Mouse (Mus musculus): ENCODE data around the gene Scd4.

Gene Scd4

GRCm38 (mm10) chr19:44372969-44373368, 40.1 kb downstream of the Scd4 start:
- ChIA-PET POLR2A (interaction anchor here in 2 of 4 experiments (0.6 kb wide), 2 partner anchors 112 to 552 kb away, joined by 7 read pairs; no protein-coding TSS in a partner anchor), CTCF (interaction anchor here in 3 of 4 experiments (0.5 to 4.4 kb wide), 5 partner anchors 47 to 211 kb away, joined by 3 to 22 read pairs (median 6); no protein-coding TSS in a partner anchor)

- POLR2A ChIA-PET, result interaction anchor here in 3 of 4 experiments (1.0 to 7.1 kb wide), 5 partner anchors 10 to 22 kb away, joined by 3 to 32 read pairs (median 5); no protein-coding TSS in a partner anchor
- CTCF ChIA-PET, result interaction anchor here in 2 of 4 experiments (0.6 to 4.4 kb wide), 4 partner anchors 10 to 212 kb away, joined by 3 to 22 read pairs (median 4); no protein-coding TSS in a partner anchor
Observed at GRCm38 (mm10) chr19:44376511-44376951, 43.6 kb downstream of the Scd4 start.

- ChIA-PET POLR2A (interaction anchor here in 3 of 4 experiments (0.7 to 7.1 kb wide), 6 partner anchors 11 to 94 kb away, joined by 3 to 32 read pairs (median 11); partner anchors contain the start of gene Scd1 (in 1 of the 3)), CTCF (interaction anchor here in 2 of 4 experiments (0.5 to 2.1 kb wide), 7 partner anchors 8 to 640 kb away, joined by 3 to 10 read pairs (median 4); no protein-coding TSS in a partner anchor)
Observed at GRCm38 (mm10) chr19:44377629-44378375, 44.9 kb downstream of the Scd4 start.

GRCm38 (mm10) chr19:44379090-44379489, 46.2 kb downstream of the Scd4 start:
- ChIA-PET CTCF (interaction anchor here in 2 of 4 experiments (0.6 to 2.1 kb wide), 2 partner anchors 29 to 40 kb away, joined by 5 to 10 read pairs; no protein-coding TSS in a partner anchor), POLR2A (interaction anchor here in 3 of 4 experiments (1.8 to 7.1 kb wide), 4 partner anchors 9 to 29 kb away, joined by 8 to 32 read pairs (median 18); partner anchors contain the start of gene Scd1 (in 1 of the 3))

- POLR2A ChIA-PET, result interaction anchor here in 2 of 4 experiments (0.7 to 7.1 kb wide), 2 partner anchors 9 to 752 kb away, joined by 3 to 32 read pairs; no protein-coding TSS in a partner anchor
- CTCF ChIA-PET, result no interaction called here
Observed at GRCm38 (mm10) chr19:44380065-44380464, 47.2 kb downstream of the Scd4 start.

GRCm38 (mm10) chr19:44382682-44383321, 49.9 kb downstream of the Scd4 start:
- POLR2A ChIA-PET, result no interaction called here
- CTCF ChIA-PET, result interaction anchor here in 1 of 4 experiments (0.6 kb wide), 1 partner anchor 72 kb away, joined by 3 read pairs; no protein-coding TSS in a partner anchor

- CTCF ChIA-PET, result interaction anchor here in 3 of 4 experiments (0.6 to 1.2 kb wide), 6 partner anchors 9 to 657 kb away, joined by 3 to 4 read pairs (median 3); no protein-coding TSS in a partner anchor
Observed at GRCm38 (mm10) chr19:44385887-44386498, 53.1 kb downstream of the Scd4 start.

GRCm38 (mm10) chr19:44387089-44387671, 54.3 kb downstream of the Scd4 start:
- ChIA-PET CTCF (interaction anchor here in 1 of 4 experiments (1.0 kb wide), 1 partner anchor 9 kb away, joined by 3 read pairs; no protein-coding TSS in a partner anchor), POLR2A (interaction anchor here in 3 of 4 experiments (0.6 to 1.5 kb wide), 8 partner anchors 10 to 103 kb away, joined by 3 to 6 read pairs (median 4); partner anchors contain the start of gene Scd1 (in 1 of the 3))

More at GRCm38 (mm10) chr19:44385887-44386498, 53.1 kb downstream of the Scd4 start:
- POLR2A ChIA-PET, result interaction anchor here in 3 of 4 experiments (0.6 to 1.8 kb wide), 13 partner anchors 9 to 711 kb away, joined by 3 to 6 read pairs (median 3); partner anchors contain the start of gene Scd1 (in 1 of the 3)

- CTCF ChIA-PET, result interaction anchor here in 3 of 4 experiments (0.6 to 2.3 kb wide), 13 partner anchors 9 to 226 kb away, joined by 3 to 17 read pairs (median 4); partner anchors contain the start of gene Scd1 (in 1 of the 3)
Observed at GRCm38 (mm10) chr19:44387746-44388474, 55.0 kb downstream of the Scd4 start.

GRCm38 (mm10) chr19:44388475-44389428, 55.9 kb downstream of the Scd4 start:
- POLR2A ChIA-PET, result interaction anchor here (0.5 to 2.8 kb wide), 62 partner anchors 9 to 714 kb away, joined by 3 to 65 read pairs (median 4); partner anchors contain the start of genes Scd1 (in 4 of the 4), Scd2 (in 2 of the 4), Bloc1s2 (in 1 of the 4) and Hif1an (in 1 of the 4)
- CTCF ChIA-PET, result interaction anchor here in 3 of 4 experiments (0.5 to 2.3 kb wide), 17 partner anchors 8 to 626 kb away, joined by 3 to 17 read pairs (median 3); partner anchors contain the start of gene Scd1 (in 1 of the 3)

More at GRCm38 (mm10) chr19:44387746-44388474, 55.0 kb downstream of the Scd4 start:
- POLR2A ChIA-PET, result interaction anchor here (0.5 to 2.8 kb wide), 54 partner anchors 10 to 713 kb away, joined by 3 to 65 read pairs (median 4); partner anchors contain the start of genes Scd1 (in 4 of the 4), Scd2 (in 2 of the 4), Bloc1s2 (in 1 of the 4) and Ndufb8 (in 1 of the 4)

- POLR2A ChIA-PET, result interaction anchor here (0.5 to 2.8 kb wide), 28 partner anchors 8 to 235 kb away, joined by 3 to 65 read pairs (median 6); partner anchors contain the start of gene Scd1 (in 4 of the 4)
- CTCF ChIA-PET, result interaction anchor here in 2 of 4 experiments (0.7 to 2.3 kb wide), 6 partner anchors 11 to 155 kb away, joined by 3 to 17 read pairs (median 4); partner anchors contain the start of gene Scd1 (in 1 of the 2)
Observed at GRCm38 (mm10) chr19:44389507-44389906, 56.6 kb downstream of the Scd4 start.

GRCm38 (mm10) chr19:44391856-44392255, 59.0 kb downstream of the Scd4 start:
- CTCF ChIA-PET, result no interaction called here
- POLR2A ChIA-PET, result interaction anchor here in 1 of 4 experiments (1.6 kb wide), 1 partner anchor 16 kb away, joined by 3 read pairs; the partner anchor contains the start of gene Scd1

- CTCF ChIA-PET, result no interaction called here
- POLR2A ChIA-PET, result interaction anchor here in 3 of 4 experiments (1.1 to 2.8 kb wide), 4 partner anchors 10 to 15 kb away, joined by 3 to 14 read pairs (median 4); partner anchors contain the start of gene Scd1 (in 3 of the 3)
Observed at GRCm38 (mm10) chr19:44392339-44393009, 59.6 kb downstream of the Scd4 start.

- CTCF ChIA-PET, result interaction anchor here in 1 of 4 experiments (1.4 kb wide), 1 partner anchor 232 kb away, joined by 3 read pairs; no protein-coding TSS in a partner anchor
- POLR2A ChIA-PET, result interaction anchor here (0.5 to 5.0 kb wide), 12 partner anchors 8 to 339 kb away, joined by 3 to 33 read pairs (median 3); partner anchors contain the start of gene Scd1 (in 4 of the 4)
Observed at GRCm38 (mm10) chr19:44393962-44394422, 61.1 kb downstream of the Scd4 start.

Measured in embryonic stem cell, embryonic (primary cell).